9 mouse cellular contexts compared by ENCODE assay signal in the genomic region with DNA sequence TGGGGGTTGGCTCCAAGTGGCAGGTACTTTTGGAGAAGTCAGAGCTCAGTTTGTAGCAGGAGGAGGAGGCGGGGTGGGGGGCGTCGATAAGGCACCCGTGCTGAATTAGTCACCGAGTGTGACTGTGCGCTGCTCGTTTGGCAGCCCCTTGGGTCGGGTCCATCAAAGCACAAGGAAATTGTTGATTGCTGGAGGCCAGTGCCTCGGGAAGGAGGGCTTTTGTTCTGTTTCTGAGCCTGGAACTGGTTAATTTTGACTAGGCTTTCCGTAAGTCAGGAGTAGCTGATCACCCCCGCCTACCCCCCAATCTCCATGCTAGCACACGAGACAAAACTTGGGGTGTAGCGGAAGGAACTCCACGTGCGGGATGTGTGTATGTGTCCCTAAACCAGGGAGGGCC. TPM values are rescaled to one million over a fixed set of nuclear protein-coding genes. Genes with fewer than 3 reads are reported as not detected.
DNase-seq lines count a peak whose midpoint lies in the region; ATAC-seq and TF ChIP-seq lines count a peak whose summit lies in the region.
"Had no signal": no experiment of that assay in that cellular context is flagged by ENCODE, and none has a peak within 500 bp of the region (broad histone marks: within the 10 kb centered on the region; RNA-seq: fewer than 3 reads in every experiment).

No protein-coding gene starts in this region.

- no peaks in the 10 kb centered on the region for H3K36me3 ChIP-seq in lung, embryonic 16.5 days (ENCODE audit: control insufficient read depth, insufficient read depth, low read length)
- H3K36me3 ChIP-seq in intestine, embryonic 16.5 days (ENCODE audit: control insufficient read depth, insufficient read depth, low read length), result no peaks in the 10 kb centered on the region
- H3K36me3 ChIP-seq in small intestine, adult 2 months (ENCODE audit: control insufficient read depth, insufficient read depth, low read length), result no peaks in the 10 kb centered on the region

- DNase-seq in gastrocnemius, adult 2 months, result no peak
- no peak for DNase-seq in gastrocnemius, postnatal 14 days
- DNase-seq in lung, postnatal 36 days, result no peak
- DNase-seq in thymus, postnatal 25 days, result no peak
- no peak for DNase-seq in T-cell, adult 2 months (ENCODE audit: low spot score)

- peak overlapping the region; percentile 57 for H3K4me3 ChIP-seq in gastrocnemius, adult 2 months
- peak overlapping the region; percentile 53 for H3K4me3 ChIP-seq in lung, embryonic 16.5 days (ENCODE audit: low read length)
- H3K4me3 ChIP-seq in intestine, embryonic 16.5 days (ENCODE audit: low read length), result peak overlapping the region; percentile 39
- peak overlapping the region; percentile 26; the same call in 1 of the 2 replicates for H3K4me3 ChIP-seq in small intestine, adult 2 months (ENCODE audit: low read depth, low read length)

- intact Hi-C loops in gastrocnemius, adult 2 months (cut with DNase I), result no loop called here
- intact Hi-C loops in gastrocnemius, postnatal 14 days (cut with DNase I; ENCODE audit: low total_unique reads), result no loop called here

- H3K27me3 ChIP-seq in lung, embryonic 16.5 days (ENCODE audit: control insufficient read depth, insufficient read depth, low read depth, low read length), result peaks cover 58% of the 10 kb centered on the region
- H3K27me3 ChIP-seq in intestine, embryonic 16.5 days (replicated peaks; ENCODE audit: control insufficient read depth, insufficient read depth, low read length), result peaks cover 49% of the 10 kb centered on the region
- peaks cover 30% of the 10 kb centered on the region for H3K27me3 ChIP-seq in small intestine, adult 2 months (ENCODE audit: control insufficient read depth, insufficient read depth, low read length)

- H3K9ac ChIP-seq in lung, embryonic 16.5 days (ENCODE audit: low read length), result no peak overlapping the region; the same call in 1 of the 2 replicates
- H3K9ac ChIP-seq in intestine, embryonic 16.5 days (ENCODE audit: low read depth, low read length), result peak overlapping the region; percentile 55

- no peak overlapping the region for H3K27ac ChIP-seq in gastrocnemius, adult 2 months
- no peak overlapping the region for H3K27ac ChIP-seq in lung, embryonic 16.5 days (ENCODE audit: low read length)
- H3K27ac ChIP-seq in intestine, embryonic 16.5 days (ENCODE audit: low read length), result no peak overlapping the region
- no peak overlapping the region for H3K27ac ChIP-seq in small intestine, adult 2 months (ENCODE audit: insufficient read depth, low read depth, low read length)

- TF ChIP-seq CTCF in gastrocnemius, adult 2 months (IDR thresholded peaks at IDR 0.05), result no peak
- TF ChIP-seq CTCF in small intestine, adult 2 months (IDR thresholded peaks at IDR 0.05; ENCODE audit: extremely low read depth, insufficient read length, insufficient replicate concordance, low read depth, low read length), result no peak

- H3K9me3 ChIP-seq in lung, embryonic 16.5 days (ENCODE audit: control insufficient read depth, low read length), result no peaks in the 10 kb centered on the region
- H3K9me3 ChIP-seq in intestine, embryonic 16.5 days (ENCODE audit: control insufficient read depth, low read length), result no peaks in the 10 kb centered on the region

- 1% methylated on average over 15 of the region's 15 CpGs for WGBS in lung, embryonic 16.5 days
- WGBS in intestine, embryonic 16.5 days, result 1% methylated on average over 15 of the region's 15 CpGs
- WGBS in small intestine, adult 2 months, result 1% methylated on average over 14 of the region's 15 CpGs

- 0 out of 2 replicates have a peak, but pooled peaks have one; percentile 27 for ATAC-seq in lung, embryonic 16.5 days (ENCODE audit: low read depth)
- ATAC-seq in intestine, embryonic 16.5 days, result peak; percentile 42

- H3K4me2 ChIP-seq in lung, embryonic 16.5 days (ENCODE audit: low read depth, low read length), result peak overlapping the region; percentile 83
- H3K4me2 ChIP-seq in intestine, embryonic 16.5 days (ENCODE audit: low read depth, low read length), result peak overlapping the region; percentile 64

- H3K4me1 ChIP-seq in lung, embryonic 16.5 days (replicated peaks; ENCODE audit: control insufficient read depth, insufficient read depth, low read length), result peaks cover 14% of the 10 kb centered on the region
- peaks cover 15% of the 10 kb centered on the region for H3K4me1 ChIP-seq in intestine, embryonic 16.5 days (ENCODE audit: control insufficient read depth, insufficient read depth, low read length)
- peaks cover 7% of the 10 kb centered on the region for H3K4me1 ChIP-seq in small intestine, adult 2 months (ENCODE audit: control insufficient read depth, insufficient read depth, insufficient read length, low read length)

- TF ChIP-seq POLR2A in small intestine, adult 2 months (IDR thresholded peaks at IDR 0.05; ENCODE audit: low read depth, low read length), result no peak

RNA-seq across cellular contexts. Expression of a gene that starts 0.5 kb away (rescaled TPM):
- under 1 TPM; 0.15 to 0.20 TPM for total RNA-seq in gastrocnemius, adult 2 months (2021)
- under 1 TPM; 0.11 to 0.35 TPM for total RNA-seq in gastrocnemius, postnatal 14 days (2021)
- polyA plus RNA-seq in lung, embryonic 16.5 days (2015; fragmentation: Nextera tagmentation; extraction: Ambion mirVana), result 0.77 and 1.2 TPM in 2 replicates
- 1.1 and 1.8 TPM in 2 replicates for polyA plus RNA-seq in intestine, embryonic 16.5 days (2015; fragmentation: Nextera tagmentation; extraction: Ambion mirVana)
- 0.06 and 0.25 TPM in 2 replicates for polyA plus RNA-seq in small intestine, adult 2 months (2012; rRNA removed)

RNA-seq across cellular contexts. Expression of a gene that starts 51.0 kb away (rescaled TPM):
- total RNA-seq in gastrocnemius, adult 2 months (2021), result not detected
- total RNA-seq in gastrocnemius, postnatal 14 days (2021), result not detected
- not detected in 2 replicates for polyA plus RNA-seq in lung, embryonic 16.5 days (2015; fragmentation: Nextera tagmentation; extraction: Ambion mirVana)
- polyA plus RNA-seq in intestine, embryonic 16.5 days (2015; fragmentation: Nextera tagmentation; extraction: Ambion mirVana), result not detected in 2 replicates
- not detected in 2 replicates for polyA plus RNA-seq in small intestine, adult 2 months (2012; rRNA removed)
- total RNA-seq: hematopoietic stem cell, adult 5-6 weeks had no signal

RNA-seq across cellular contexts. Expression of a gene that starts 51.7 kb away (rescaled TPM):
- total RNA-seq in gastrocnemius, adult 2 months (2021), result 1 to 10 TPM; 8.2 to 8.9 TPM
- 10 to 100 TPM; 10.1 to 11.8 TPM for total RNA-seq in gastrocnemius, postnatal 14 days (2021)
- 16.0 and 20.9 TPM in 2 replicates for polyA plus RNA-seq in lung, embryonic 16.5 days (2015; fragmentation: Nextera tagmentation; extraction: Ambion mirVana)
- 16.2 and 19.3 TPM in 2 replicates for polyA plus RNA-seq in intestine, embryonic 16.5 days (2015; fragmentation: Nextera tagmentation; extraction: Ambion mirVana)
- polyA plus RNA-seq in small intestine, adult 2 months (2012; rRNA removed), result 0.08 TPM in 1 of 2 replicates, not detected in the other

Comparison
In these comparisons a context has a peak if more than half of its experiments do, and no peak if none do; other contexts are left out.
1. RNA of a gene that starts 51.7 kb away (polyA plus RNA-seq): 16.2 to 19.3 TPM in intestine, embryonic 16.5 days and 16.0 to 20.9 TPM in lung, embryonic 16.5 days; 0.08 TPM in small intestine, adult 2 months; every median in the first group is over 10 times any median in the second.
2. Peak in every context shown above with its lines, with median percentiles within 50 percentile points of each other: H3K4me3 ChIP-seq.